Mouse (Mus musculus) brain, embryonic 14.5 days (tissue): Measurements from ENCODE around the gene Jmjd7.

Experiments used
- CTCF ChIP-seq: fragments of 200-500 bp; IDR thresholded peaks from 2 replicates; pipeline ENCODE4 v1.5.1; 2012; ENCODE audit warnings: inconsistent platforms, mild to moderate bottlenecking, moderate library complexity, borderline replicate concordance; ENCODE audit not compliant: insufficient read depth, insufficient read length; ENCODE audit errors: extremely low read depth
- POLR2A ChIP-seq: fragments of 200-500 bp; IDR thresholded peaks from 2 replicates; pipeline ENCODE4 v1.6.1; 2012; ENCODE audit warnings: mild to moderate bottlenecking, inconsistent platforms, borderline replicate concordance; ENCODE audit not compliant: poor library complexity, insufficient read depth, insufficient read length, severe bottlenecking; ENCODE audit errors: extremely low read depth

- no peak for TF ChIP-seq CTCF
- TF ChIP-seq POLR2A = no peak
Observed at GRCm38 (mm10) chr2:120006696-120007095, 20.6 kb upstream of the Jmjd7 start.
